Mouse (Mus musculus) intestine, embryonic 15.5 days (tissue): Measurements from ENCODE around the gene Otog. TPM values are rescaled to one million over a fixed set of nuclear protein-coding genes. Genes with fewer than 3 reads are reported as not detected.

Experiments used
- ATAC-seq: fragments of 200-750 bp; cut with Nextera tagmentation; 2 replicates; pipeline ENCODE4 v1.8.0; 2017; ENCODE audit warnings: moderate TSS enrichment, moderate library complexity
- H3K27ac ChIP-seq: fragments of 300-500 bp; sonication (generic); 2 replicates; pipeline ENCODE4 v1.5.1; 2015; ENCODE audit warnings: mild to moderate bottlenecking, inconsistent platforms
- H3K27me3 ChIP-seq: fragments of 300-500 bp; sonication (generic); replicated peaks from 2 replicates; pipeline ENCODE4 v1.6.1; 2015; ENCODE audit warnings: inconsistent platforms
- H3K36me3 ChIP-seq: fragments of 300-500 bp; sonication (generic); 2 replicates; pipeline ENCODE4 v1.6.1; 2015; ENCODE audit warnings: inconsistent platforms
- H3K4me1 ChIP-seq: fragments of 300-500 bp; sonication (generic); replicated peaks from 2 replicates; pipeline ENCODE4 v1.6.1; 2015; ENCODE audit warnings: inconsistent platforms
- H3K4me2 ChIP-seq: fragments of 300-500 bp; sonication (generic); replicated peaks from 2 replicates; pipeline ENCODE4 v1.6.1; 2015; ENCODE audit warnings: mild to moderate bottlenecking, inconsistent platforms
- H3K4me3 ChIP-seq: fragments of 300-500 bp; sonication (generic); replicated peaks from 2 replicates; pipeline ENCODE4 v1.5.1; 2015; ENCODE audit warnings: inconsistent platforms
- H3K9ac ChIP-seq: fragments of 300-500 bp; sonication (generic); 2 replicates; pipeline ENCODE4 v1.6.1; 2015; ENCODE audit warnings: inconsistent platforms
- H3K9me3 ChIP-seq: fragments of 300-500 bp; sonication (generic); 2 replicates; pipeline ENCODE4 v1.6.1; 2016; ENCODE audit warnings: inconsistent platforms
- WGBS: fragments of 180-500 bp; shearing (Covaris S2); methylation state at CpG from one replicate; pipeline ENCODE4 v1.1.7; 2015; 5-methylcytosine and 5-hydroxymethylcytosine counted together
- polyA plus RNA-seq: library from polyadenylated mRNA; unstranded; fragments of >200 nt; fragmentation: Nextera tagmentation; extraction: Ambion mirVana; gene quantifications from 2 replicates; pipeline ENCODE4 v1.2.1, GENCODE M21; 2015

Otog gene
- polyA plus RNA-seq, 1 experiment from 2014 or later, result 0.08 TPM

GRCm38 (mm10) chr7:46235948-46236347 is 4.8 kb upstream of the Otog start:
- Histone ChIP-seq H3K4me1 (0 out of 2 replicates have a peak, but pooled peaks cover 5% of the 10 kb centered on the region), H3K9ac (no peak overlapping the region), H3K4me3 (peak overlapping the region; percentile 15), H3K27me3 (no peaks in the 10 kb centered on the region), H3K4me2 (peak overlapping the region; percentile 49), H3K9me3 (no peaks in the 10 kb centered on the region), H3K36me3 (no peaks in the 10 kb centered on the region), H3K27ac (peak overlapping the region; percentile 77; the same call in 1 of the 2 replicates)
- peak; percentile 16 for ATAC-seq
- 56% methylated on average over 18 of the region's 18 CpGs for WGBS

- ATAC-seq, result peak; percentile 76
- H3K9me3 ChIP-seq, result no peaks in the 10 kb centered on the region
- peak overlapping the region; percentile 35 for H3K4me3 ChIP-seq
- H3K9ac ChIP-seq, result 0 out of 2 replicates have a peak overlapping the region, but pooled peaks have one; percentile 21
- H3K27me3 ChIP-seq, result no peaks in the 10 kb centered on the region
- 0 out of 2 replicates have a peak, but pooled peaks cover 5% of the 10 kb centered on the region for H3K4me1 ChIP-seq
- H3K27ac ChIP-seq, result peak overlapping the region; percentile 77
- WGBS, result 58% methylated on average over 15 of the region's 15 CpGs
- H3K4me2 ChIP-seq, result peak overlapping the region; percentile 49
- H3K36me3 ChIP-seq, result no peaks in the 10 kb centered on the region
These were observed 4.4 kb upstream of the Otog start for GRCm38 (mm10) chr7:46236363-46236762.

GRCm38 (mm10) chr7:46237192-46237591 is 3.6 kb upstream of the Otog start:
- H3K27me3 ChIP-seq, result no peaks in the 10 kb centered on the region
- WGBS, result 36% methylated on average over 7 of the region's 7 CpGs
- no peaks in the 10 kb centered on the region for H3K9me3 ChIP-seq
- H3K4me1 ChIP-seq, result 0 out of 2 replicates have a peak, but pooled peaks cover 5% of the 10 kb centered on the region
- ATAC-seq, result peak; percentile 79
- H3K27ac ChIP-seq, result peak overlapping the region; percentile 77
- H3K4me3 ChIP-seq, result peak overlapping the region; percentile 35
- H3K36me3 ChIP-seq, result no peaks in the 10 kb centered on the region
- peak overlapping the region; percentile 49 for H3K4me2 ChIP-seq
- peak overlapping the region; percentile 41; the same call in 1 of the 2 replicates for H3K9ac ChIP-seq

GRCm38 (mm10) chr7:46238346-46238745 is 2.4 kb upstream of the Otog start, which contains the start of gene Ush1c:
Gene Ush1c (minus strand): TSS chr7:46238503.
- Histone ChIP-seq H3K4me2 (peak within 1 kb of the TSS; percentile 49), H3K27me3 (no peaks in the 10 kb centered on the region), H3K4me1 (0 out of 2 replicates have a peak, but pooled peaks cover 5% of the 10 kb centered on the region), H3K9me3 (no peaks in the 10 kb centered on the region), H3K9ac (peak within 1 kb of the TSS; percentile 41), H3K4me3 (peak within 1 kb of the TSS; percentile 35), H3K27ac (peak within 1 kb of the TSS; percentile 77), H3K36me3 (no peaks in the 10 kb centered on the region)
- WGBS, result 18% methylated on average over 10 of the region's 10 CpGs
- ATAC-seq, result peak; percentile 83

- Histone ChIP-seq H3K27me3 (no peaks in the 10 kb centered on the region), H3K36me3 (no peaks in the 10 kb centered on the region), H3K9ac (no peak overlapping the region), H3K4me1 (0 out of 2 replicates have a peak, but pooled peaks cover 5% of the 10 kb centered on the region), H3K4me3 (no peak overlapping the region), H3K9me3 (no peaks in the 10 kb centered on the region), H3K27ac (no peak overlapping the region), H3K4me2 (no peak overlapping the region)
- WGBS, result 86% methylated on average over 4 of the region's 4 CpGs
- ATAC-seq, result no peak
These were observed 696 bp upstream of the Otog start for GRCm38 (mm10) chr7:46240091-46240490.

GRCm38 (mm10) chr7:46246876-46247275 is 6.1 kb downstream of the Otog start:
- Histone ChIP-seq H3K27ac (no peak overlapping the region), H3K27me3 (no peaks in the 10 kb centered on the region), H3K9ac (no peak overlapping the region), H3K36me3 (no peaks in the 10 kb centered on the region), H3K4me2 (no peak overlapping the region), H3K9me3 (no peaks in the 10 kb centered on the region), H3K4me3 (no peak overlapping the region), H3K4me1 (no peaks in the 10 kb centered on the region)
- ATAC-seq, result no peak

- no peak overlapping the region for H3K4me2 ChIP-seq
- no peak for ATAC-seq
- H3K9me3 ChIP-seq, result no peaks in the 10 kb centered on the region
- no peaks in the 10 kb centered on the region for H3K27me3 ChIP-seq
- no peak overlapping the region for H3K4me3 ChIP-seq
- no peaks in the 10 kb centered on the region for H3K36me3 ChIP-seq
- no peaks in the 10 kb centered on the region for H3K4me1 ChIP-seq
- H3K9ac ChIP-seq, result no peak overlapping the region
- 90% methylated on average over 3 of the region's 3 CpGs for WGBS
- H3K27ac ChIP-seq, result no peak overlapping the region
These were observed 6.8 kb downstream of the Otog start for GRCm38 (mm10) chr7:46247606-46248005.

GRCm38 (mm10) chr7:46251841-46252240 is 11.1 kb downstream of the Otog start:
- no peaks in the 10 kb centered on the region for H3K36me3 ChIP-seq
- H3K27me3 ChIP-seq, result no peaks in the 10 kb centered on the region
- H3K9me3 ChIP-seq, result no peaks in the 10 kb centered on the region
- H3K27ac ChIP-seq, result no peak overlapping the region
- ATAC-seq, result no peak
- H3K4me2 ChIP-seq, result no peak overlapping the region
- 77% methylated on average over 4 of the region's 4 CpGs for WGBS
- H3K4me3 ChIP-seq, result no peak overlapping the region
- H3K4me1 ChIP-seq, result no peaks in the 10 kb centered on the region
- H3K9ac ChIP-seq, result no peak overlapping the region

- Histone ChIP-seq H3K36me3 (no peaks in the 10 kb centered on the region), H3K27ac (no peak overlapping the region), H3K4me3 (no peak overlapping the region), H3K4me1 (no peaks in the 10 kb centered on the region), H3K9me3 (no peaks in the 10 kb centered on the region), H3K9ac (no peak overlapping the region), H3K27me3 (0 out of 2 replicates have a peak, but pooled peaks cover 2% of the 10 kb centered on the region), H3K4me2 (no peak overlapping the region)
- WGBS, result 61% methylated on average over 5 of the region's 5 CpGs
- no peak for ATAC-seq
These were observed 35.4 kb downstream of the Otog start for GRCm38 (mm10) chr7:46276156-46276555.

- Histone ChIP-seq H3K4me3 (no peak overlapping the region), H3K27ac (no peak overlapping the region), H3K4me2 (no peak overlapping the region), H3K27me3 (0 out of 2 replicates have a peak, but pooled peaks cover 2% of the 10 kb centered on the region), H3K9me3 (no peaks in the 10 kb centered on the region), H3K4me1 (no peaks in the 10 kb centered on the region), H3K9ac (no peak overlapping the region), H3K36me3 (no peaks in the 10 kb centered on the region)
- ATAC-seq, result no peak
- WGBS, result 14% methylated on average over 6 of the region's 6 CpGs
These were observed 39.2 kb downstream of the Otog start for GRCm38 (mm10) chr7:46279946-46280345.

- ATAC-seq, result no peak
- Histone ChIP-seq H3K27ac (no peak overlapping the region), H3K4me3 (no peak overlapping the region), H3K36me3 (no peaks in the 10 kb centered on the region), H3K9ac (no peak overlapping the region), H3K9me3 (no peaks in the 10 kb centered on the region), H3K4me1 (no peaks in the 10 kb centered on the region), H3K4me2 (no peak overlapping the region), H3K27me3 (0 out of 2 replicates have a peak, but pooled peaks cover 2% of the 10 kb centered on the region)
These were observed 40.1 kb downstream of the Otog start for GRCm38 (mm10) chr7:46280896-46281295.

- 63% methylated on average over 7 of the region's 7 CpGs for WGBS
- no peak for ATAC-seq
- H3K27ac ChIP-seq, result no peak overlapping the region
- H3K4me2 ChIP-seq, result no peak overlapping the region
- no peak overlapping the region for H3K9ac ChIP-seq
- H3K36me3 ChIP-seq, result no peaks in the 10 kb centered on the region
- H3K4me3 ChIP-seq, result no peak overlapping the region
- H3K9me3 ChIP-seq, result no peaks in the 10 kb centered on the region
- H3K4me1 ChIP-seq, result no peaks in the 10 kb centered on the region
- H3K27me3 ChIP-seq, result 0 out of 2 replicates have a peak, but pooled peaks cover 2% of the 10 kb centered on the region
These were observed 41.5 kb downstream of the Otog start for GRCm38 (mm10) chr7:46282276-46282675.

GRCm38 (mm10) chr7:46283681-46284080 is 42.9 kb downstream of the Otog start:
- H3K4me1 ChIP-seq, result no peaks in the 10 kb centered on the region
- ATAC-seq, result no peak
- no peak overlapping the region for H3K9ac ChIP-seq
- no peak overlapping the region for H3K4me3 ChIP-seq
- H3K4me2 ChIP-seq, result no peak overlapping the region
- 68% methylated on average over 10 of the region's 10 CpGs for WGBS
- H3K27ac ChIP-seq, result no peak overlapping the region
- H3K27me3 ChIP-seq, result 0 out of 2 replicates have a peak, but pooled peaks cover 2% of the 10 kb centered on the region
- no peaks in the 10 kb centered on the region for H3K9me3 ChIP-seq
- H3K36me3 ChIP-seq, result no peaks in the 10 kb centered on the region
